Mouse (Mus musculus): ENCODE data around the gene Fam71e1. TPM values are rescaled to one million over a fixed set of nuclear protein-coding genes. Genes with fewer than 3 reads are reported as not detected.

Fam71e1 gene
- polyA plus RNA-seq, 1 experiment from 2014 or later: 28.1 TPM

- Histone ChIP-seq H3K4me3 (no peak overlapping the region), H3K27me3 (replicated peaks) (peaks cover 9% of the 10 kb centered on the region), H3K4me2 (replicated peaks) (no peak overlapping the region), H3K9ac (no peak overlapping the region), H3K36me3 (peaks cover 61% of the 10 kb centered on the region), H3K27ac (no peak overlapping the region), H3K9me3 (no peaks in the 10 kb centered on the region), H3K4me1 (peaks cover 1% of the 10 kb centered on the region; the same call in 1 of the 2 replicates)
- ATAC-seq (ENCODE audit: low FRiP score, low read depth): no peak
- WGBS: 89% methylated on average over 29 of the region's 29 CpGs
Observed at GRCm38 (mm10) chr7:44532918-44533745, 36.8 kb downstream of the Fam71e1 start.

GRCm38 (mm10) chr7:44533746-44534045 is 37.3 kb downstream of the Fam71e1 start:
- 80% methylated on average over 12 of the region's 12 CpGs for WGBS
- Histone ChIP-seq H3K4me3 (no peak overlapping the region), H3K27ac (no peak overlapping the region), H3K4me2 (replicated peaks) (no peak overlapping the region), H3K9me3 (no peaks in the 10 kb centered on the region), H3K4me1 (no peaks in the 10 kb centered on the region), H3K27me3 (replicated peaks) (peaks cover 4% of the 10 kb centered on the region; the same call in 1 of the 2 replicates), H3K9ac (no peak overlapping the region), H3K36me3 (peaks cover 66% of the 10 kb centered on the region)
- no peak for ATAC-seq (ENCODE audit: low FRiP score, low read depth)

- ATAC-seq (ENCODE audit: low FRiP score, low read depth): no peak
- Histone ChIP-seq H3K36me3 (peaks cover 72% of the 10 kb centered on the region), H3K4me3 (no peak overlapping the region), H3K4me2 (replicated peaks) (no peak overlapping the region), H3K27me3 (replicated peaks) (no peaks in the 10 kb centered on the region), H3K9ac (no peak overlapping the region), H3K27ac (no peak overlapping the region), H3K4me1 (no peaks in the 10 kb centered on the region), H3K9me3 (no peaks in the 10 kb centered on the region)
- WGBS: 91% methylated on average over 13 of the region's 13 CpGs
Observed at GRCm38 (mm10) chr7:44534242-44534641, 37.9 kb downstream of the Fam71e1 start.

- H3K36me3 ChIP-seq: peaks cover 78% of the 10 kb centered on the region
Observed at GRCm38 (mm10) chr7:44534656-44535441, 38.5 kb downstream of the Fam71e1 start.

GRCm38 (mm10) chr7:44535657-44536589 is 39.5 kb downstream of the Fam71e1 start:
- ATAC-seq (ENCODE audit: low FRiP score, low read depth): no peak
- Histone ChIP-seq H3K36me3 (peaks cover 89% of the 10 kb centered on the region), H3K9ac (no peak overlapping the region), H3K27ac (no peak overlapping the region), H3K4me3 (no peak overlapping the region), H3K9me3 (no peaks in the 10 kb centered on the region), H3K4me2 (replicated peaks) (no peak overlapping the region), H3K27me3 (replicated peaks) (no peaks in the 10 kb centered on the region), H3K4me1 (no peaks in the 10 kb centered on the region)
- WGBS: 93% methylated on average over 27 of the region's 27 CpGs

More at GRCm38 (mm10) chr7:44534656-44535441, 38.5 kb downstream of the Fam71e1 start:
- Histone ChIP-seq H3K27me3 (replicated peaks) (no peaks in the 10 kb centered on the region), H3K9ac (no peak overlapping the region), H3K27ac (no peak overlapping the region), H3K4me2 (replicated peaks) (no peak overlapping the region), H3K4me3 (no peak overlapping the region), H3K9me3 (no peaks in the 10 kb centered on the region), H3K4me1 (no peaks in the 10 kb centered on the region)
- no peak for ATAC-seq (ENCODE audit: low FRiP score, low read depth)
- 83% methylated on average over 19 of the region's 19 CpGs for WGBS

- no peak overlapping the region for H3K9ac ChIP-seq
- ATAC-seq (ENCODE audit: low FRiP score, low read depth): no peak
- H3K27me3 ChIP-seq (replicated peaks): no peaks in the 10 kb centered on the region
- H3K36me3 ChIP-seq: peaks cover 95% of the 10 kb centered on the region
- H3K4me2 ChIP-seq (replicated peaks): no peak overlapping the region
- 93% methylated on average over 6 of the region's 6 CpGs for WGBS
- H3K27ac ChIP-seq: no peak overlapping the region
- no peaks in the 10 kb centered on the region for H3K4me1 ChIP-seq
- H3K4me3 ChIP-seq: no peak overlapping the region
- no peaks in the 10 kb centered on the region for H3K9me3 ChIP-seq
Observed at GRCm38 (mm10) chr7:44536590-44536968, 40.2 kb downstream of the Fam71e1 start.

- H3K9ac ChIP-seq: no peak overlapping the region
- no peaks in the 10 kb centered on the region for H3K4me1 ChIP-seq
- H3K36me3 ChIP-seq: peaks cover 99% of the 10 kb centered on the region
- no peak overlapping the region for H3K4me3 ChIP-seq
- ATAC-seq (ENCODE audit: low FRiP score, low read depth): no peak
- H3K4me2 ChIP-seq (replicated peaks): no peak overlapping the region
- no peaks in the 10 kb centered on the region for H3K9me3 ChIP-seq
- H3K27me3 ChIP-seq (replicated peaks): no peaks in the 10 kb centered on the region
- 91% methylated on average over 7 of the region's 7 CpGs for WGBS
- no peak overlapping the region for H3K27ac ChIP-seq
Observed at GRCm38 (mm10) chr7:44537009-44537408, 40.6 kb downstream of the Fam71e1 start.

- Histone ChIP-seq H3K27me3 (replicated peaks) (no peaks in the 10 kb centered on the region), H3K9me3 (no peaks in the 10 kb centered on the region), H3K36me3 (peaks cover 98% of the 10 kb centered on the region), H3K4me3 (no peak overlapping the region), H3K27ac (no peak overlapping the region), H3K4me1 (no peaks in the 10 kb centered on the region), H3K4me2 (replicated peaks) (no peak overlapping the region), H3K9ac (no peak overlapping the region)
- 93% methylated on average over 13 of the region's 13 CpGs for WGBS
- ATAC-seq (ENCODE audit: low FRiP score, low read depth): no peak
Observed at GRCm38 (mm10) chr7:44537496-44537895, 41.1 kb downstream of the Fam71e1 start.

GRCm38 (mm10) chr7:44538756-44539624 is 42.6 kb downstream of the Fam71e1 start:
- ATAC-seq (ENCODE audit: low FRiP score, low read depth): no peak
- H3K4me2 ChIP-seq (replicated peaks): no peak overlapping the region
- H3K36me3 ChIP-seq: peaks cover 91% of the 10 kb centered on the region
- no peak overlapping the region for H3K27ac ChIP-seq
- WGBS: 93% methylated on average over 41 of the region's 41 CpGs
- no peaks in the 10 kb centered on the region for H3K4me1 ChIP-seq
- no peaks in the 10 kb centered on the region for H3K9me3 ChIP-seq
- no peaks in the 10 kb centered on the region for H3K27me3 ChIP-seq (replicated peaks)
- H3K9ac ChIP-seq: no peak overlapping the region
- H3K4me3 ChIP-seq: no peak overlapping the region

GRCm38 (mm10) chr7:44542555-44542954 is 46.2 kb downstream of the Fam71e1 start:
- WGBS: 93% methylated on average over 11 of the region's 11 CpGs
- peaks cover 60% of the 10 kb centered on the region for H3K36me3 ChIP-seq

GRCm38 (mm10) chr7:44543071-44543470 is 46.7 kb downstream of the Fam71e1 start:
- H3K9ac ChIP-seq: no peak overlapping the region
- H3K4me2 ChIP-seq (replicated peaks): no peak overlapping the region
- H3K9me3 ChIP-seq: 0 out of 2 replicates have a peak, but pooled peaks cover 6% of the 10 kb centered on the region
- no peaks in the 10 kb centered on the region for H3K27me3 ChIP-seq (replicated peaks)
- WGBS: 83% methylated on average over 12 of the region's 12 CpGs
- no peak for ATAC-seq (ENCODE audit: low FRiP score, low read depth)
- H3K36me3 ChIP-seq: peaks cover 55% of the 10 kb centered on the region
- H3K4me1 ChIP-seq: peaks cover 8% of the 10 kb centered on the region
- H3K27ac ChIP-seq: no peak overlapping the region
- H3K4me3 ChIP-seq: no peak overlapping the region

More at GRCm38 (mm10) chr7:44542555-44542954, 46.2 kb downstream of the Fam71e1 start:
- no peak overlapping the region for H3K4me3 ChIP-seq
- H3K4me1 ChIP-seq: peaks cover 2% of the 10 kb centered on the region
- H3K9ac ChIP-seq: no peak overlapping the region
- H3K27ac ChIP-seq: no peak overlapping the region
- ATAC-seq (ENCODE audit: low FRiP score, low read depth): no peak
- H3K4me2 ChIP-seq (replicated peaks): no peak overlapping the region
- no peaks in the 10 kb centered on the region for H3K27me3 ChIP-seq (replicated peaks)
- 0 out of 2 replicates have a peak, but pooled peaks cover 6% of the 10 kb centered on the region for H3K9me3 ChIP-seq
